Mouse (Mus musculus): ENCODE measurements around the gene Arsa.

GRCm38 (mm10) chr15:89473921-89474320 lies 3.3 kb downstream of the Arsa start:
- TF ChIP-seq CTCF (IDR thresholded peaks at IDR 0.05; ENCODE audit: insufficient read depth, low read depth, low read length) (no peak), POLR2A (IDR thresholded peaks at IDR 0.05; ENCODE audit: insufficient read depth, low read depth, low read length) (no peak)

Data from olfactory bulb, adult 2 months (tissue).